Mouse (Mus musculus): ENCODE data around the gene Gm28051. TPM values are rescaled to one million over a fixed set of nuclear protein-coding genes. Genes with fewer than 3 reads are reported as not detected.

Gene Gm28051
- polyA plus RNA-seq, 1 experiment from 2014 or later: not detected

DNA sequence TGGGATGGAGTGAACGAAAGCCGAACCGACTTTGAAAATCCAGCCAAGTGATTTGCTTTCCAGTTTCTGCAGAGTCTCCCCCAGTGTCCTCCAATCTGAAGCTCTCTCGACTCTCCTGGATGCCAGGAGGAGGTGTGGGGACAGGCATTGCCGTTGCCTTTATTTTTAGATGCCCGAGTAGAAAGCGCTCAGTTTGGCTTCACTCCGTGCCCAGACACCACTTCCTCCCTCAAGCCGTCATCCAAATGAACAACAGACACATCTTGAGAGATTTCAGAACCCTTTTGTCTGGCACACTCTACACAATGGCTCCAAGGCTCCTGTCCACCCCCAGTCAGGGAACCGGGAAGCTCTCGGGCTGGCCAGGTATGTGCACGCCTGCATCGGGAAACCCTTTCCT lies 83.4 kb downstream of the Gm28051 start:
- ATAC-seq (ENCODE audit: low FRiP score): no peak
- Histone ChIP-seq H3K4me3 (no peak overlapping the region), H3K27ac (no peak overlapping the region), H3K9me3 (no peaks in the 10 kb centered on the region), H3K9ac (no peak overlapping the region), H3K4me2 (no peak overlapping the region), H3K4me1 (replicated peaks) (peaks cover 34% of the 10 kb centered on the region), H3K27me3 (no peaks in the 10 kb centered on the region), H3K36me3 (peaks cover 10% of the 10 kb centered on the region)
- 93% methylated on average over 13 of the region's 13 CpGs for WGBS

DNA sequence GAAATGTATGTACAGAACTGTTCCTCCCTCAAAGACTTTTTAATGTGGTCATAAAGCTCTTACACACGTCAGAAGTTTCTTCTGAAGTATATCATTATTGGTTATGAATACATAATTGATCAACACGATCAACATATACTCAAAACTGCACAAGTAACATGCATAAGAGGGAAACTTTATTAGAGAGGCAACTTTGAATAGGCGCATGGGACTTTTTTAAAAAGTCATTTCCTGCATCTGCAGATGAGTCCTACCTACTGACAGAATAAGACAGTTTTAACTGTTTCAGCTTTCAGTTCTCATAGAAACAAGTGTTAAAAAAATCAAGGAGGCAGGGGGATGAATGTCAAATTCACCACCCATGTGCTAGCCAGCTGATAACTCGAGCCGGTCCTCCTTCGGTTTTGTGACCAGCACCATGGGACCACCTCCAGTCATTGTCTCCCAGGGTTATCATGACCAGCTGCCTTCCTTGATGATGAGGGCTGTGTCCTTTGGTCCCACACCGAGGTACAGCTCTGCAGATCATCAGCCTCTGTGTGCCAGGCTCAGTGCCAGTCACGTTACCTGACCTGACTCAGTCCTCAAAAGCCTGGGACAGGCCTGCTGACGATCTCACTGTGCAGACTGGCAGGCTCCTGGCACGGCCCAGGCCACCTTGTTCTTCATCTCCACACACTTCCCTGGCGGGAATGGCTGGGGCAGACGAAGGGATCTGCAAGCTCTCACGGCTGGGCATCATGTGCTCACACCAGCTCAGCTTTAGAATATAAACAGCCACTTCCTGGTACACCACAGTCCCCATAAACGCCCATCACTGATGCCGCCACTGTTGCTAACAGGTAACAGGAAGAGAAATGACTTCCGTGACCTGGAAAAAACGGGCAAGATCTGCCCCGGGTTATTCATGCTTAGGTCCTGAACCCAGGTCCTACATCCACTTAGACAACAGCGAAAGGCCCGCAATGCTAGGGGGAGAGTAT lies 84.4 kb downstream of the Gm28051 start:
- H3K9ac ChIP-seq: no peak overlapping the region
- no peaks in the 10 kb centered on the region for H3K9me3 ChIP-seq
- H3K4me2 ChIP-seq: no peak overlapping the region
- 89% methylated on average over 20 of the region's 20 CpGs for WGBS
- peaks cover 27% of the 10 kb centered on the region for H3K4me1 ChIP-seq (replicated peaks)
- H3K4me3 ChIP-seq: no peak overlapping the region
- no peak for ATAC-seq (ENCODE audit: low FRiP score)
- no peak overlapping the region for H3K27ac ChIP-seq
- no peaks in the 10 kb centered on the region for H3K27me3 ChIP-seq
- peaks cover 10% of the 10 kb centered on the region for H3K36me3 ChIP-seq

DNA sequence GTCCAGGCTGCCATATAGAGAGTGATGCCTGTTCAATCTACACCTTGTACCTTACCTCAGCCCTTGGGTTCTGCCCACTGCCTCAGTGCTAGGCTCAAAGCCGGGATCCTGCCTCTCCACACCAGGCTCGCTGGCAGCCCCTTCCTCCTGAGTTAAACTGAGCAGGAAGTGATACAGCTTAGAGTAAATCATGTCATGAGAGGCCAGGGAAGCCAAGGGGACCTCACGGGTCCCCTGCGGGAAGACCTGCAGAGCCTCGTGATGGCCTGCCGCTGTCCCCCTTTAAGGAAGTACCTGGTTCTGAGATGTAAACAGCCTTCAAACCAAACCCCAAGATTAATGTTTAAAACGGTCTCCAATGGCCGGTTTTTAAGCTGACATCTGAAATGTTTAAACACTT lies 85.4 kb downstream of the Gm28051 start:
- no peak overlapping the region for H3K4me2 ChIP-seq
- H3K4me1 ChIP-seq (replicated peaks): peaks cover 24% of the 10 kb centered on the region
- 82% methylated on average over 8 of the region's 8 CpGs for WGBS
- no peak overlapping the region for H3K4me3 ChIP-seq
- H3K27ac ChIP-seq: no peak overlapping the region
- H3K9me3 ChIP-seq: no peaks in the 10 kb centered on the region
- peaks cover 15% of the 10 kb centered on the region for H3K36me3 ChIP-seq
- ATAC-seq (ENCODE audit: low FRiP score): no peak
- no peaks in the 10 kb centered on the region for H3K27me3 ChIP-seq
- no peak overlapping the region for H3K9ac ChIP-seq

DNA sequence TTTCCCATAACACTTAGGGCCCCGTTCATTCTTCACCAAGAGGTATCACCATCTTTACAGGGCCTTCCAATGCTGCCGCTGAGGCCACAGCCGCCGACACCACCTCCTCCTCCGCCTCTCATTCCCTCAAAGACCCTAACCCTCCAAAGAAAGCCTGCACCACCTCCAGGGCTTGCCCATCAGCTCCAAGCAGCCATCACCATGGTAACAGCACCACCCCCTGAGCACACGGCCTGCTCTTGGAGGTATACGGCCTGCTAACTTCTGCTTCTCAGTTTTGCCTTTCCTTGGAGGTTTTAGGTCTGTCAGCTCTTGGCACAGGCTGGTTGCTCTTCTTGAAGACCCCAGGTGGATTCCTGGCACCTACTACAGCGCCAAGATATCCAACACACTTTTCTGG lies 86.7 kb downstream of the Gm28051 start:
- Histone ChIP-seq H3K27ac (no peak overlapping the region), H3K9ac (no peak overlapping the region), H3K36me3 (peaks cover 15% of the 10 kb centered on the region), H3K9me3 (no peaks in the 10 kb centered on the region), H3K4me1 (replicated peaks) (peaks cover 20% of the 10 kb centered on the region), H3K4me3 (no peak overlapping the region), H3K27me3 (no peaks in the 10 kb centered on the region), H3K4me2 (no peak overlapping the region)
- WGBS: 27% methylated on average over 8 of the region's 8 CpGs
- no peak for ATAC-seq (ENCODE audit: low FRiP score)

MicroRNAs within 50 kb of the gene (microRNA counts, 519-probe panel; counts per million panel counts)
- 51.3 counts per million for microRNA mmu-miR-1936

Small RNA genes within 50 kb of the gene (microRNA-seq; reads per million reads assigned to microRNA genes)
- gene Mir1936: not detected

Other genes with a start within 250 kb of the Gm28051 start
- gene Chga, start 202.8 kb downstream of the Gm28051 start, polyA plus RNA-seq (2015; fragmentation: Nextera tagmentation; extraction: Ambion mirVana): 96.0 and 102 TPM in 2 replicates
- 23.0 and 23.4 TPM in 2 replicates for gene Itpk1, start 52.8 kb downstream of the Gm28051 start, polyA plus RNA-seq (2015; fragmentation: Nextera tagmentation; extraction: Ambion mirVana)
- 51.7 and 54.3 TPM in 2 replicates for gene Moap1, start 14.1 kb downstream of the Gm28051 start, polyA plus RNA-seq (2015; fragmentation: Nextera tagmentation; extraction: Ambion mirVana)
- gene Tmem251, start 14.0 kb downstream of the Gm28051 start, polyA plus RNA-seq (2015; fragmentation: Nextera tagmentation; extraction: Ambion mirVana): 11.5 and 12.2 TPM in 2 replicates
- gene Gon7, start within 50 bp of the Gm28051 start, polyA plus RNA-seq (2015; fragmentation: Nextera tagmentation; extraction: Ambion mirVana): 53.2 and 55.3 TPM in 2 replicates
- 36.9 and 37.0 TPM in 2 replicates for gene Ubr7, start 202 bp upstream of the Gm28051 start, polyA plus RNA-seq (2015; fragmentation: Nextera tagmentation; extraction: Ambion mirVana)
- gene Gm20604, start 907 bp upstream of the Gm28051 start, polyA plus RNA-seq (2015; fragmentation: Nextera tagmentation; extraction: Ambion mirVana): 40.7 and 43.7 TPM in 2 replicates
- gene Btbd7, start 120.7 kb upstream of the Gm28051 start, polyA plus RNA-seq (2015; fragmentation: Nextera tagmentation; extraction: Ambion mirVana): 17.0 and 17.1 TPM in 2 replicates
- gene Cox8c, start 141.6 kb upstream of the Gm28051 start, polyA plus RNA-seq (2015; fragmentation: Nextera tagmentation; extraction: Ambion mirVana): not detected in 2 replicates
- 7.1 and 7.6 TPM in 2 replicates for gene Unc79, start 191.1 kb upstream of the Gm28051 start, polyA plus RNA-seq (2015; fragmentation: Nextera tagmentation; extraction: Ambion mirVana)

Data from hindbrain, embryonic 13.5 days (tissue).